Mouse (Mus musculus) lung, postnatal 0 days (tissue): ENCODE data around the gene Smco4. TPM values are rescaled to one million over a fixed set of nuclear protein-coding genes. Genes with fewer than 3 reads are reported as not detected.

Experiments
- ATAC-seq: fragments of 200-750 bp; cut with Nextera tagmentation; 2 replicates; pipeline ENCODE4 v1.8.0; 2017; ENCODE audit warnings: moderate library complexity
- DNase-seq: peaks from one replicate; pipeline ENCODE4 v3.0.0-alpha.2; 2016; ENCODE audit warnings: low spot score
- H3K27ac ChIP-seq: fragments of 300-500 bp; sonication (generic); 2 replicates; pipeline ENCODE4 v1.5.1; 2014; ENCODE audit warnings: antibody characterized with exemption, mild to moderate bottlenecking, low read length, mixed read lengths
- H3K27me3 ChIP-seq: fragments of 300-500 bp; sonication (generic); replicated peaks from 2 replicates; pipeline ENCODE4 v1.6.1; 2014; ENCODE audit warnings: low read length, mixed read lengths; ENCODE audit not compliant: insufficient read depth
- H3K36me3 ChIP-seq: fragments of 300-500 bp; sonication (generic); 2 replicates; pipeline ENCODE4 v1.6.1; 2014; ENCODE audit warnings: low read length, mixed read lengths; ENCODE audit not compliant: insufficient read depth
- H3K4me1 ChIP-seq: fragments of 300-500 bp; sonication (generic); 2 replicates; pipeline ENCODE4 v1.6.1; 2014; ENCODE audit warnings: antibody characterized with exemption, low read depth, low read length, mixed read lengths; ENCODE audit not compliant: insufficient read depth
- H3K4me2 ChIP-seq: fragments of 300-500 bp; sonication (generic); replicated peaks from 2 replicates; pipeline ENCODE4 v1.6.1; 2014; ENCODE audit warnings: low read depth, mild to moderate bottlenecking, low read length, moderate library complexity, mixed read lengths
- H3K4me3 ChIP-seq: fragments of 300-500 bp; sonication (generic); 2 replicates; pipeline ENCODE4 v1.5.1; 2014; ENCODE audit warnings: low read depth, low read length
- H3K9ac ChIP-seq: fragments of 300-500 bp; sonication (generic); replicated peaks from 2 replicates; pipeline ENCODE4 v1.6.1; 2014; ENCODE audit warnings: low read depth, mild to moderate bottlenecking
- H3K9me3 ChIP-seq: fragments of 300-500 bp; sonication (generic); 2 replicates; pipeline ENCODE4 v1.6.1; 2016; ENCODE audit warnings: low read length, mixed read lengths
- CTCF ChIP-seq: IDR thresholded peaks from 2 replicates; pipeline ENCODE4 v1.5.1; 2016; ENCODE audit warnings: antibody characterized with exemption, mild to moderate bottlenecking
- EP300 ChIP-seq: IDR thresholded peaks from 2 replicates; pipeline ENCODE4 v1.6.1; 2016; ENCODE audit warnings: antibody characterized with exemption, mild to moderate bottlenecking, control low read depth
- WGBS: fragments of 180-500 bp; shearing (Covaris S2); extraction: QIAGEN DNeasy Blood & Tissue Kit; methylation state at CpG from one replicate; pipeline ENCODE4 v1.1.7; 2014; 5-methylcytosine and 5-hydroxymethylcytosine counted together
- polyA plus RNA-seq: library from polyadenylated mRNA; unstranded; fragments of >200 nt; fragmentation: Nextera tagmentation; extraction: Ambion mirVana; gene quantifications from 2 replicates; pipeline ENCODE4 v1.2.1, GENCODE M21; 2015

The Smco4 gene
- polyA plus RNA-seq, 1 experiment from 2014 or later, result 3.8 TPM

DNA sequence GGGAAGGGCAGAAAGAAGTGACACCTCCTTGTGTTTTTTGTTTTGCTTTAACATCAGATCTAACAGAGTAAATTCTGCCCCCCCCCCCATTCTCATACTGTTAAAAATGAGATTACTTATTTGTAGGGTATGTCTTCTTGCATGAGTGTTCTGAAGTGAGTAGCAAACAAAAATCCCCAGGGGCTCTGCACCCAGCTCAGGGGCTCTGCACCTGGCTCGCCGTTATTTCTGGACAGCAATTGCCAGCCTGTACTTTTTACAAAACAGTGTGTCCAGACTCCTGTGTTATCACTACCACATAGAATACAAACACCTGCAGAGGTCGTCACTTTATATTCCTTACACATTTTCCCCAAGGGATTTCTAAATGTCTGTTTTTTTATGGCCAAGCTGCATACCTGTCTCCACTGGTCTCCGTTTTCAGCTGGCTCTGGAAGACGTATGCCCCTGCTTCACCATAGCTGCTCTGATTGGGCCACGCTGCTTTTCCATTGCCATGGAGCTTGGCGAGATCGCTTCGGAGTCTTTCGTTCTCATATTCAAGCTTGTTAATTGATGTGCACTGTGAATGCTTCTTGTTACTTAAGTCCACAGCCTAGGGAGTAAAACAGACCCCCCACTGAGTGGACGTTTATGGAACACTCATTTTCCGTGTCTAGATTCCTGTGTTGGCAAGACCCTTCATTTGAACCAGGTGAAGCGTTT is 81.7 kb downstream of the Smco4 start:
- DNase-seq (no peak), ATAC-seq (no peak)
- H3K4me3 ChIP-seq, result no peak overlapping the region
- no peak for TF ChIP-seq EP300
- no peak for TF ChIP-seq CTCF
- H3K9me3 ChIP-seq, result no peaks in the 10 kb centered on the region
- no peaks in the 10 kb centered on the region for H3K36me3 ChIP-seq
- no peaks in the 10 kb centered on the region for H3K4me1 ChIP-seq
- no peak overlapping the region for H3K27ac ChIP-seq
- no peak overlapping the region for H3K9ac ChIP-seq
- no peaks in the 10 kb centered on the region for H3K27me3 ChIP-seq
- 78% methylated on average over 13 of the region's 13 CpGs for WGBS
- H3K4me2 ChIP-seq, result no peak overlapping the region

GRCm38 (mm10) chr9:15578427-15578826 is 85.2 kb downstream of the Smco4 start:
- H3K9me3 ChIP-seq, result no peaks in the 10 kb centered on the region
- no peaks in the 10 kb centered on the region for H3K36me3 ChIP-seq
- H3K4me3 ChIP-seq, result no peak overlapping the region
- no peaks in the 10 kb centered on the region for H3K4me1 ChIP-seq
- no peak overlapping the region for H3K9ac ChIP-seq
- no peak overlapping the region for H3K4me2 ChIP-seq
- WGBS, result 46% methylated on average over 1 of the region's 1 CpGs
- H3K27ac ChIP-seq, result no peak overlapping the region
- DNase-seq (no peak), ATAC-seq (no peak)
- TF ChIP-seq EP300 (no peak), CTCF (no peak)
- H3K27me3 ChIP-seq, result no peaks in the 10 kb centered on the region

- ATAC-seq, result no peak
- Histone ChIP-seq H3K4me2 (no peak overlapping the region), H3K9me3 (no peaks in the 10 kb centered on the region), H3K4me1 (no peaks in the 10 kb centered on the region), H3K27me3 (no peaks in the 10 kb centered on the region), H3K9ac (no peak overlapping the region), H3K36me3 (no peaks in the 10 kb centered on the region), H3K27ac (no peak overlapping the region), H3K4me3 (no peak overlapping the region)
- no peak for DNase-seq
- no peak for TF ChIP-seq CTCF
- no peak for TF ChIP-seq EP300
- 83% methylated on average over 9 of the region's 9 CpGs for WGBS
These were observed 85.7 kb downstream of the Smco4 start for GRCm38 (mm10) chr9:15578946-15579345.

DNA sequence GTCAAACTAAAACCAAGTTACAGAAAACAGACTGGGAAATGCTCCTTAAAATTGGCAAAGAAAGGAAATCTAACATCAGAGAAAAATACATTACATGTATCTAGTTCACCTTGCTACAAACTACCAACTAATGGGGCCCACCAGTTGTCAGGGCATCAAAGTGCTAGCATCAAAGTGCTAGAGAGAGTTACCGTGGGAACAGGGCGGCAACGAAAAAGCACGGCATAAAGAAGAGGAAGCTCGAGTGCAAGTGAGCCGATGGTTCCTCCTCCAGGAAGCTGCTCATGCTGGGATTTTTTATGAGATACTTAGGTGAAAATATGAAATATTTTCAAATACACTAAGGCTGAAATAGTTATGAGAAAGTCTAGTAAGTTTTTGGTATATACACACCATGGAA is 86.9 kb downstream of the Smco4 start:
- Histone ChIP-seq H3K9me3 (no peaks in the 10 kb centered on the region), H3K4me1 (no peaks in the 10 kb centered on the region), H3K36me3 (no peaks in the 10 kb centered on the region), H3K4me3 (no peak overlapping the region), H3K4me2 (no peak overlapping the region), H3K9ac (no peak overlapping the region), H3K27me3 (no peaks in the 10 kb centered on the region), H3K27ac (no peak overlapping the region)
- TF ChIP-seq CTCF (no peak), EP300 (no peak)
- ATAC-seq (no peak), DNase-seq (no peak)
- WGBS, result 55% methylated on average over 6 of the region's 6 CpGs

DNA sequence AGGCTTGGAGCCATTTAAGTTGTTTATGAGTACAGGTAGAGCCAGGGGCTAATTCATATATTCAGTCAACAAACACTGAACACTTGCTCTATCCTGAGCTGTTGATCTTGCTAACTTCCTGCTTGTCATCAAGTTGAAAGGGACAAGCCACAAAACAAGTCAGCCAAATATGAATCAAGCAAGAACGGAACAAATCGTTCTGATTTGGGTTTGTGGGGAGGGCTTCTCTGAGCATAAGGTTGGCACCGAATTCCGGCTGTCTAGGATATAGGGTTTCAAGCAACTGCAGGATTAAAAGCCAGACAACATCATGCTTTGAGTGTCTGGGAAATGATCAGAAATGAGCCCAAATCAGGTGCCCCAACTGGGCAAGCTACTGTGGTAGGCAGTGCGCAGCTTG is 88.8 kb downstream of the Smco4 start:
- DNase-seq (no peak), ATAC-seq (no peak)
- no peak overlapping the region for H3K27ac ChIP-seq
- 95% methylated on average over 5 of the region's 5 CpGs for WGBS
- no peaks in the 10 kb centered on the region for H3K27me3 ChIP-seq
- no peaks in the 10 kb centered on the region for H3K9me3 ChIP-seq
- H3K4me1 ChIP-seq, result no peaks in the 10 kb centered on the region
- H3K4me3 ChIP-seq, result no peak overlapping the region
- no peak overlapping the region for H3K4me2 ChIP-seq
- H3K9ac ChIP-seq, result no peak overlapping the region
- TF ChIP-seq CTCF (no peak), EP300 (no peak)
- H3K36me3 ChIP-seq, result no peaks in the 10 kb centered on the region

GRCm38 (mm10) chr9:15584209-15584608 is 91.0 kb downstream of the Smco4 start:
- no peak overlapping the region for H3K27ac ChIP-seq
- H3K9ac ChIP-seq, result no peak overlapping the region
- H3K4me2 ChIP-seq, result no peak overlapping the region
- 72% methylated on average over 9 of the region's 9 CpGs for WGBS
- TF ChIP-seq CTCF, result no peak
- no peak for TF ChIP-seq EP300
- no peaks in the 10 kb centered on the region for H3K36me3 ChIP-seq
- no peak for ATAC-seq
- no peak overlapping the region for H3K4me3 ChIP-seq
- DNase-seq, result no peak
- no peaks in the 10 kb centered on the region for H3K4me1 ChIP-seq
- H3K9me3 ChIP-seq, result no peaks in the 10 kb centered on the region
- H3K27me3 ChIP-seq, result no peaks in the 10 kb centered on the region

DNA sequence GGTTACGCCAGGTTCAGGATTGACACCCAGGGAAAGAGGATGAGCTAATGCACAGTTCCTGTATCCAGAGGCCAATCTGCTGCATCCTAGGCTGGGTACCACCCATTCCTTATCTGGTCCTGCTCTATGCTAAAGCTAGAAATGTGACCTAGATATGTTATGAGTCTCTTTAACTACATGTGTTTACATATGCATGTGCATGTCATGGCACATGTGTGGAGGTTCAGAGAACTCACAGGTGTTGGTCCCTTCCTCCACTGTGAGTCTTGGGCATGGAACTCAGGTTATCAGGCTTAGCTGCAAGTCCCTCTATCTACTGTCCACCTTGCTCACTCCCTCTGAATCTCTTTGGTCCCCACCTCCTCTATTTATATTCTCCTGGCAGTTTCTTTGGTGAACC is 92.7 kb downstream of the Smco4 start:
- no peak for TF ChIP-seq EP300
- no peak for TF ChIP-seq CTCF
- H3K9me3 ChIP-seq, result no peaks in the 10 kb centered on the region
- H3K27me3 ChIP-seq, result no peaks in the 10 kb centered on the region
- no peak overlapping the region for H3K9ac ChIP-seq
- DNase-seq (no peak), ATAC-seq (no peak)
- no peaks in the 10 kb centered on the region for H3K36me3 ChIP-seq
- H3K27ac ChIP-seq, result no peak overlapping the region
- WGBS, result 82% methylated on average over 1 of the region's 1 CpGs
- H3K4me3 ChIP-seq, result no peak overlapping the region
- H3K4me1 ChIP-seq, result no peaks in the 10 kb centered on the region
- no peak overlapping the region for H3K4me2 ChIP-seq
